Mouse (Mus musculus): ENCODE measurements around the gene Gper1.

DNA sequence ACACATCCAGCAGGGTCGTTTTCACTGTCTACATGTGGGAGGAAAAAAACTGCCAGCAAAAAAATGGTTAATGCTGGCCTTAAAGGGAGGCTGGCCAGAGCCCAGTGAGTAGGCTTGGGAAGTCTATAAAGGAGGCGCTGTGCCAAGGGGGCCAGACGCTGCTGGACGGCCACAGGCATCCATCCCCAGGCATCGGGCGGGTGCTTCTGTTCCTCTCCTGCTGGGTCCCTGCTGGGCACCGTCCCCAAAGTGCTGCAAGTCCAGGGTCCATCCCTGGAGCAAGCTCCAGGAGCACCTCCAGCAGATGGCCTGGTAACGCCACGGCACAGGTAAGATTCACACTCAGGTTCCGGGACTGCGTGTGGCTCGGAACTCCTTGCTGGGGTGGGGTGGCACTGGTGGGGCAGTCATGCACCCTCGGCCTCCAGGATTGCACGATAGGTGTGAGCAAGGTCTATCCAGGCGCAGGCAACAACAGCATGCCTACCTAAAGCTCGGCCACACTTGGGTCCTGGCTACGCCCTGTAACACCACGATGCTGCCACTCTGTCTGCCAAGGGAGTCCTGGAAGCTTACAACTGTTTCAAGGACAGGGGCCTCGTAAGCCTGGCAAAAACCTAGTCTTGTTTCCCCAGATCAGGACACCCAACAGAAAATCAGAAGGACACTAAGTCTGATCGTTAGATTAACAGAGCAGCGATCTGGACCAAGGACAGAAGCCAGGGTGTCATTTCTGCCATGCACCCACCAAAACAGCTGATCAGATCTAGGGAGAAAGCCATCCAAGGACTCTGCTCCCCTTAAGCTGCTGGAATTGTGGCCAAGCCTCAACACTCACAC lies at the start of gene Gper1:
- TF ChIP-seq POLR2A (IDR thresholded peaks at IDR 0.05; ENCODE audit: control insufficient read depth, low read depth, low read length): no peak
- TF ChIP-seq CTCF (IDR thresholded peaks at IDR 0.05; ENCODE audit: control insufficient read depth, insufficient read depth, insufficient replicate concordance, low read depth, low read length): no peak
